Mouse (Mus musculus) kidney, postnatal 0 days (tissue): ENCODE data around the gene Cbln3. TPM values are rescaled to one million over a fixed set of nuclear protein-coding genes. Genes with fewer than 3 reads are reported as not detected.

Experiments used
- ATAC-seq: fragments of 200-750 bp; cut with Nextera tagmentation; replicated peaks from 2 replicates; pipeline ENCODE4 v1.8.0; 2017; ENCODE audit warnings: low read depth, moderate number of reproducible peaks, moderate TSS enrichment, moderate library complexity; ENCODE audit not compliant: low FRiP score
- DNase-seq: peaks from one replicate; pipeline ENCODE4 v3.0.0-alpha.2; 2016; ENCODE audit warnings: low spot score
- H3K27ac ChIP-seq: fragments of 300-500 bp; sonication (generic); 2 replicates; pipeline ENCODE4 v1.5.1; 2014; ENCODE audit warnings: mild to moderate bottlenecking
- H3K27me3 ChIP-seq: fragments of 300-500 bp; sonication (generic); 2 replicates; pipeline ENCODE4 v1.6.1; 2014; ENCODE audit warnings: low read length, mixed read lengths; ENCODE audit not compliant: insufficient read depth
- H3K36me3 ChIP-seq: fragments of 300-500 bp; sonication (generic); 2 replicates; pipeline ENCODE4 v1.6.1; 2014; ENCODE audit warnings: low read length, mixed read lengths; ENCODE audit not compliant: insufficient read depth
- H3K4me1 ChIP-seq: fragments of 300-500 bp; sonication (generic); replicated peaks from 2 replicates; pipeline ENCODE4 v1.6.1; 2014; ENCODE audit warnings: antibody characterized with exemption, low read length, mixed read lengths; ENCODE audit not compliant: insufficient read depth
- H3K4me2 ChIP-seq: fragments of 300-500 bp; sonication (generic); 2 replicates; pipeline ENCODE4 v1.6.1; 2014; ENCODE audit warnings: mild to moderate bottlenecking, low read length, moderate library complexity, mixed read lengths
- H3K4me3 ChIP-seq: fragments of 300-500 bp; sonication (generic); replicated peaks from 2 replicates; pipeline ENCODE4 v1.5.1; 2014; ENCODE audit warnings: low read depth, low read length
- H3K9ac ChIP-seq: fragments of 300-500 bp; sonication (generic); 2 replicates; pipeline ENCODE4 v1.6.1; 2014; ENCODE audit warnings: low read depth, low read length
- H3K9me3 ChIP-seq: fragments of 300-500 bp; sonication (generic); replicated peaks from 2 replicates; pipeline ENCODE4 v1.6.1; 2016; ENCODE audit warnings: low read length, inconsistent platforms, mixed read lengths
- CTCF ChIP-seq: IDR thresholded peaks from 2 replicates; pipeline ENCODE4 v1.5.1; 2016; ENCODE audit warnings: antibody characterized with exemption, low read depth, mild to moderate bottlenecking, moderate library complexity
- WGBS: fragments of 180-500 bp; shearing (Covaris S2); extraction: QIAGEN DNeasy Blood & Tissue Kit; methylation state at CpG from one replicate; pipeline ENCODE4 v1.1.7; 2014; 5-methylcytosine and 5-hydroxymethylcytosine counted together
- polyA plus RNA-seq: library from polyadenylated mRNA; unstranded; fragments of >200 nt; fragmentation: Nextera tagmentation; extraction: Ambion mirVana; gene quantifications from 2 replicates; pipeline ENCODE4 v1.2.1, GENCODE M21; 2015

Cbln3 gene
- polyA plus RNA-seq, 1 experiment from 2014 or later, result 0.28 TPM

DNA sequence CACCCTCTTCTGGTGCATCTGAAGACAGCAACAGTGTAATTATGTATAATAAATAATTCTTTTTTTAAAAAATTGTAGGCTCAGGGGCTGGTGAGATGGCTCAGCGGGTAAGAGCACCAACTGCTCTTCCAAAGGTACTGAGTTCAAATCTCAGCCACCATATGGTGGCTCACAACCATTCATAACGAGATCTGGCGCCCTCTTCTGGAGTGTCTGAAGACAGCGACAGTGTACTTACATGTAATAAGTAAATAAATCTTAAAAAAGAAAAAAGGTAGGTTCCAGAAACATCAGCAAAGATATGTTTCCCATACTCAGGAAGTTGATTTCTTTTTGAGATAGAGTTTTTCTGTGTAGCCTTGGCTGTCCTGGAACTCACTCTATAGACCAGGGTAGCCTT lies 41.4 kb downstream of the Cbln3 start:
- Histone ChIP-seq H3K4me2 (no peak overlapping the region), H3K4me1 (no peaks in the 10 kb centered on the region), H3K9ac (no peak overlapping the region), H3K9me3 (no peaks in the 10 kb centered on the region), H3K36me3 (no peaks in the 10 kb centered on the region), H3K4me3 (no peak overlapping the region), H3K27ac (no peak overlapping the region), H3K27me3 (no peaks in the 10 kb centered on the region)
- WGBS, result 86% methylated on average over 4 of the region's 4 CpGs
- no peak for ATAC-seq
- TF ChIP-seq CTCF, result peak; percentile 50
- no peak for DNase-seq

GRCm38 (mm10) chr14:55840853-55841366 lies 43.3 kb downstream of the Cbln3 start:
- Histone ChIP-seq H3K27ac (no peak overlapping the region), H3K9ac (no peak overlapping the region), H3K4me2 (no peak overlapping the region), H3K27me3 (no peaks in the 10 kb centered on the region), H3K4me3 (no peak overlapping the region), H3K36me3 (no peaks in the 10 kb centered on the region), H3K4me1 (no peaks in the 10 kb centered on the region), H3K9me3 (no peaks in the 10 kb centered on the region)
- 75% methylated on average over 4 of the region's 4 CpGs for WGBS
- no peak for DNase-seq
- TF ChIP-seq CTCF, result no peak
- no peak for ATAC-seq

DNA sequence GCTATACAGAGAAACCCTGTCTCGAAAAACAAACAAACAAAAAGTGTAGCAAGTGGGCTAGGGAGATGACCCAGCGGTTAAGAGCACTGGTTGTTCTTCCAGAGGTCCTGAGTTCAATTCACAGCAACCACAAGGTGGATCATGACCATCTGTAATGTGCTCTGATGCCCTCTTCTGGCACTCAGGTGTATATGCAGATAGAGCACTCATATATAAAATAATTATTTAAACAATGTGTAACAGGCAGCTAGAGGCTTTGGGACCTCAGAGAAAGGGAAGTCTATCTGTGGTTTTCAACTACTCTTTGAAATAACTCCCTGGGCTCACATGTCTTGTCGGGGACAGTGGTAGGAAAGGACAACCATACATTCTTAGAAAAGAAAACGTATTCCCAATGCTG lies 45.5 kb downstream of the Cbln3 start:
- H3K9ac ChIP-seq, result no peak overlapping the region
- H3K27me3 ChIP-seq, result no peaks in the 10 kb centered on the region
- H3K9me3 ChIP-seq, result no peaks in the 10 kb centered on the region
- H3K36me3 ChIP-seq, result no peaks in the 10 kb centered on the region
- WGBS, result 89% methylated on average over 4 of the region's 4 CpGs
- ATAC-seq (no peak), DNase-seq (no peak)
- TF ChIP-seq CTCF, result peak; percentile 47
- H3K4me3 ChIP-seq, result no peak overlapping the region
- H3K27ac ChIP-seq, result no peak overlapping the region
- no peaks in the 10 kb centered on the region for H3K4me1 ChIP-seq
- no peak overlapping the region for H3K4me2 ChIP-seq

DNA sequence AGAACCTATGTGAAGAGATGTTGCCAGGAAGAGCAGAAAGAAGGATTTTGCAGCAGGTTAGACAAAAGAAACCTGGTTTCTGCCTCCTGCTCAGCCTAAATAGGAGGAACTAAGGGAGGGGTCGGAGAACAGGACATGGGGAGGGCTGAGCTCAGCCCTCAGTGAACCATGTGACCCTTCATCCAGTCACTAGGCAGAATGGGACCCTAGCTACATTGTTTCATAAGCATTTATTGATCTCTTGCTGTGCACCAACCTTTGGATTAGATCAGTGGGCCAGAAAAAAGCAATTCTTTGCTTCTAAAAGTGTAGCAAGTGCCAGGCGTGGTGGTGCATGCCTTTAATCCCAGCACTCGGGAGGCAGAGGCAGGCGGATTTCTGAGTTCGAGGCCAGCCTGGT lies 45.9 kb downstream of the Cbln3 start:
- no peak overlapping the region for H3K27ac ChIP-seq
- H3K27me3 ChIP-seq, result no peaks in the 10 kb centered on the region
- ATAC-seq (no peak), DNase-seq (no peak)
- H3K4me2 ChIP-seq, result no peak overlapping the region
- H3K4me1 ChIP-seq, result no peaks in the 10 kb centered on the region
- WGBS, result 88% methylated on average over 5 of the region's 5 CpGs
- no peaks in the 10 kb centered on the region for H3K36me3 ChIP-seq
- no peak for TF ChIP-seq CTCF
- no peaks in the 10 kb centered on the region for H3K9me3 ChIP-seq
- no peak overlapping the region for H3K9ac ChIP-seq
- no peak overlapping the region for H3K4me3 ChIP-seq

DNA sequence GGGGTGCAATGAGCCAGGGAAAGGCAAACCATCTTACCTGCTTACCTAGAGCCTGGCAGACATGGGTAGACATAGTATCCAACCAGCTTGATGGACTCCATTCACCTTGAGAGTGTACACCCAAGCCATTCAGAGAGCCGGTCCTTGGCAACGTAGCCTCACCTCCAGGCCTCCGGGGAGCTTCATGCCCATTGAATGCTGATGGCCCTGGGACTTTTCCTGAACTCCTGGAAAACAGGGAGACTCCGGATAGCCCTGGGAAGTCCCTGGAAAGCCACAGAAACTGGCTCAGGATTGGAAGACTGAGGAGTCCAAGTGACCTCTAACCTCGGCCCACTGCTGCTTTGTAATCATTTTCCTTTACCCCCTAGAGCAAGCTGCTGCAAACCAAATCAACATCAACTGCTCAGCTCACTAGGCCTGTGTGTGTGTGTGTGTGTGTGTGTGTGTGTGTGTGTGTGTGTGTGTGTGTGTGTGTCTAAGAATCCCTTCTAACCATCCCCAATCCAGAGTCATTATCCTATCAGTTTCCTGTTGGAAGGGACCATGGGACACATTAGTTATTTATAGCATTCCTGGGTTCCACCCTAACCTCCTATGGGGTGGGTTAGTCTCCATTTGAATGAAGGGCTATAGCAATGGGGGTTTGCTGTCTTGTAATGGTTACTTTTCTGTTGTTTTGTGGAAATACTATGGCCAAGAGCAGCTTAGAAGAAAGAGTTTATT lies 49.2 kb downstream of the Cbln3 start:
- no peak for DNase-seq
- H3K4me3 ChIP-seq, result no peak overlapping the region
- no peak for ATAC-seq
- no peak overlapping the region for H3K27ac ChIP-seq
- WGBS, result 71% methylated on average over 5 of the region's 5 CpGs
- H3K4me1 ChIP-seq, result no peaks in the 10 kb centered on the region
- H3K4me2 ChIP-seq, result no peak overlapping the region
- H3K9me3 ChIP-seq, result no peaks in the 10 kb centered on the region
- H3K9ac ChIP-seq, result no peak overlapping the region
- no peaks in the 10 kb centered on the region for H3K27me3 ChIP-seq
- peaks cover 13% of the 10 kb centered on the region; the same call in 1 of the 2 replicates for H3K36me3 ChIP-seq
- TF ChIP-seq CTCF, result no peak

DNA sequence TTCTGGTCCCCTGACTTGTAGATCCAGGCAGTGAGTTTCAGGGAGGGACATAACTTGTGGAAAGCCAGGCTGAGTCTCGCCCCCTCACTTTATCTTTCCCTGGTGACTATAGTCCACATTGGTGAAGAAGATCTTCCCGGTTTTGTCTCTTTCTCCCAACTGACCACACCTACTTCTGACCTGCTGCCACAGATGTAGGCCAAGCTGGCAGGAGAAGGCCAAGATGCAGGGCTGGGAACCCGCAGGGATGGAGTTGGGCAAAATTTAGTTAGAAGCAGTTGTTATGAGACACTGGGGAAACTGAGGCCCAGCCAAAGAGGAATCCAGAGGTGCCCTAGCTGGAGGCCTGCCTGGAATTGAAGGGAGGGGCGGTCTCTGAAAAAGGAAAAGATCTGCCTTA lies 51.1 kb downstream of the Cbln3 start:
- WGBS, result 84% methylated on average over 4 of the region's 4 CpGs
- peaks cover 20% of the 10 kb centered on the region; the same call in 1 of the 2 replicates for H3K36me3 ChIP-seq
- no peak for ATAC-seq
- TF ChIP-seq CTCF, result no peak
- H3K27ac ChIP-seq, result no peak overlapping the region
- H3K9ac ChIP-seq, result no peak overlapping the region
- H3K27me3 ChIP-seq, result no peaks in the 10 kb centered on the region
- no peak overlapping the region for H3K4me2 ChIP-seq
- H3K9me3 ChIP-seq, result no peaks in the 10 kb centered on the region
- H3K4me1 ChIP-seq, result peaks cover 11% of the 10 kb centered on the region
- H3K4me3 ChIP-seq, result no peak overlapping the region
- no peak for DNase-seq
